Mouse (Mus musculus) stomach, postnatal 0 days (tissue): ENCODE measurements around the gene Otud7a.

Source experiments
- CTCF ChIP-seq: IDR thresholded peaks from 2 replicates; pipeline ENCODE4 v1.5.1; 2016; ENCODE audit warnings: antibody characterized with exemption, low read depth, mild to moderate bottlenecking, moderate library complexity
- EP300 ChIP-seq: optimal IDR thresholded peaks from 2 replicates; pipeline ENCODE3; 2016; ENCODE audit warnings: antibody characterized with exemption

GRCm38 (mm10) chr7:63483091-63483490 is 38.5 kb downstream of the Otud7a start:
- no peak for TF ChIP-seq CTCF
- no peak for TF ChIP-seq EP300
